Mouse (Mus musculus): ENCODE data around the gene Fcer2a. TPM values are rescaled to one million over a fixed set of nuclear protein-coding genes. Genes with fewer than 3 reads are reported as not detected.

Fcer2a gene
- polyA plus RNA-seq, 1 experiment from 2014 or later: not detected

DNA sequence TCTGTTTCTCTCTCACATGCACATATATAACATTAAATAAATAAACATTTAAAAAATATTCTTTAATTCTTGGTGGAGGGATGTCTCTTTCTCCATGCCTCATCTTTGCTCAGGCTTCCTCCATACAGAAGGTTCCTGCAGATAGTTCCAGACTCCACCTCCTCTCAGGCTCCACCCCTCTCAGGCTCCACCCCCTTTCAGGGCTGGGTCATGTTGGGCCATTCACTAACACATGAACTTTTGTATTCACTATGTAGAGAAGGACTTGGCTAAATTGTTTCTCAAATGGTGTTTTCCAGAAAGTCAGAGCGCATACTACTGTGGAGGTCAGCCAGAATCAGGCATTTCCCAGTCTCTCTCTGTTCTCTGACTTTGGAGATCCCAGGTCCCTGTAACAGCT lies 7.5 kb upstream of the Fcer2a start:
- ATAC-seq (ENCODE audit: insufficient number of reproducible peaks, insufficient read depth, low FRiP score, low TSS enrichment, low read depth): no peak
- Histone ChIP-seq H3K9me3 (no peaks in the 10 kb centered on the region), H3K27me3 (no peaks in the 10 kb centered on the region), H3K4me3 (replicated peaks) (no peak overlapping the region), H3K36me3 (no peaks in the 10 kb centered on the region), H3K27ac (no peak overlapping the region), H3K9ac (replicated peaks) (no peak overlapping the region), H3K4me1 (replicated peaks) (no peaks in the 10 kb centered on the region), H3K4me2 (no peak overlapping the region)
- 100% methylated on average over 1 of the region's 1 CpGs for WGBS

DNA sequence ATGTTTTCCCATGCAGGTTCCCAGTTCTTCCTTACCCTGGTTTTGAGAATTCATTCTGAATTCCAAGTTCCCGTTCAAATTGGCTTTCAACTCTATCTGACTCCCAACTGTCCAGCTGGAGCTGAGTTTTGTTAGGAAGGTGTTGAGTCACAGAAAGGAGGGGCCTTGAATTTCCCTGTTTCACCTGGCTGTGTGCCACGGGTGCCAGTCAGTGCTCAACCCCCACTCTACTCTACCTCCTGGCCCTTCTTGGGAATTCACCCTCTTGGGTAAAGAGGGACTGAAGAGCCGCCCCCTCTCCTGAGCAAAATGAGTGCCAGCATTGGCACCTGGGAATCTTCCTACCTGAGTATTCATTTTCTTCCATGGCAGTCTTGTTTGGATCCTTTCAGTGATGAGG lies 3.2 kb downstream of the Fcer2a start:
- 68% methylated on average over 3 of the region's 3 CpGs for WGBS
- Histone ChIP-seq H3K27me3 (no peaks in the 10 kb centered on the region), H3K4me1 (replicated peaks) (no peaks in the 10 kb centered on the region)

DNA sequence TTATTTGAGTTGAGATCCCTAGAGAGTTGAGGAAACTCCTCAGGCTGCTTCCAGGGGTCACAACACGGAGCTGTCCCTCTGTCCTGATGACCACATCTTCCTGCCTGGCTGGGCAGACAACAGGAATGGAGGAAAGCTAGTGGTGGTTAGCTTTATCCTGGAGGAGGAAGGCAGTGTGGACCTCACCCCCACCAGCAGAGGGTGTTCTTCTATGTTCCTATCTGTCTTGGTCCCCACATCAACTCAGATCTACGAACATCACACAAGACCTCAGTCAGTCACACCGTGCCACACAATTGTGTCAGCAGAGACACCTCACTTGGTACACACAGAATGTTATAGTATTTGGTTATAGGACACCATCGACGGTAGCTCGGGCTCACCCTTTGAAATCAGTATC lies 6.4 kb downstream of the Fcer2a start:
- ATAC-seq (ENCODE audit: insufficient number of reproducible peaks, insufficient read depth, low FRiP score, low TSS enrichment, low read depth): no peak
- H3K4me2 ChIP-seq: no peak overlapping the region
- H3K27ac ChIP-seq: no peak overlapping the region

More for the DNA sequence above, 3.2 kb downstream of the Fcer2a start:
- Histone ChIP-seq H3K4me2 (no peak overlapping the region), H3K9me3 (no peaks in the 10 kb centered on the region), H3K4me3 (replicated peaks) (no peak overlapping the region), H3K36me3 (no peaks in the 10 kb centered on the region), H3K9ac (replicated peaks) (no peak overlapping the region), H3K27ac (no peak overlapping the region)
- no peak for ATAC-seq (ENCODE audit: insufficient number of reproducible peaks, insufficient read depth, low FRiP score, low TSS enrichment, low read depth)

DNA sequence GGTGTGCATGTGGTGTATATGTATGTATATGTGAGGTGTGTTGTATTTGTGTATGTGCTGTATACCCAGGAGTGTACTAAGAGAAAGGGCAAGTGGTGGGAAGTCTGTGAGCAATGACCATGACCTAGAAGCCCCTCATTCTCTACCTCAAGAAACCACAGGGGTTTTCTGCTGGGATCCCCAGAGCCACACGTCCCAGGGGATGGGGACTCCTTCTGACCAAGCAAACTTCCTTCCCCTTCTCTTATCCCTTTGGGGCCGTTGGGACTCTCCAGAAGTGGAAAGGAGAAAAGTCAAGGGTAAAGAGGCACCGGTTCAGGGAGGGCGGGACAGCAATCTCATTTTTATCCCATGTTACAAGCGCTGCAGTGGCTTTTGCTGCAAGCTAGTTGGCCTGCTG lies 8.6 kb downstream of the Fcer2a start:
- Histone ChIP-seq H3K36me3 (peaks cover 19% of the 10 kb centered on the region), H3K9ac (replicated peaks) (no peak overlapping the region), H3K9me3 (no peaks in the 10 kb centered on the region), H3K27me3 (no peaks in the 10 kb centered on the region), H3K4me2 (no peak overlapping the region), H3K4me1 (replicated peaks) (no peaks in the 10 kb centered on the region), H3K27ac (no peak overlapping the region), H3K4me3 (replicated peaks) (no peak overlapping the region)
- ATAC-seq (ENCODE audit: insufficient number of reproducible peaks, insufficient read depth, low FRiP score, low TSS enrichment, low read depth): no peak
- 70% methylated on average over 5 of the region's 5 CpGs for WGBS

More for the DNA sequence above, 6.4 kb downstream of the Fcer2a start:
- Histone ChIP-seq H3K36me3 (no peaks in the 10 kb centered on the region), H3K9ac (replicated peaks) (no peak overlapping the region), H3K9me3 (no peaks in the 10 kb centered on the region), H3K4me1 (replicated peaks) (no peaks in the 10 kb centered on the region), H3K27me3 (no peaks in the 10 kb centered on the region), H3K4me3 (replicated peaks) (no peak overlapping the region)
- 82% methylated on average over 6 of the region's 6 CpGs for WGBS

DNA sequence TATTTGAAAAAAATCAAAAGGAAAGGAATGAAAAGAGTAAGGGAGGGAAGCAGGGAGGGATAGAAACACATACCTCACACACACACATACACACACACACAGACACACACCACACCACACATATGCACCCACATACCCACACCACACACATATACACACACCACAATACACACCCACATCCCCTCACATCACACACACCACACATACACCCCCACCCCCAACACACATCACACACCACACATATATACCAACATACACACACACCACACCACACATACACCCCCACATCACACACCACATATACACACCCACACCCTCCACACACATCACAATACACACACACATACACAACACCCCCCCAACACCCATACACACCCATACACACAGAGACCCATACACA lies 9.4 kb downstream of the Fcer2a start:
- Histone ChIP-seq H3K4me2 (no peak overlapping the region), H3K27ac (no peak overlapping the region), H3K9ac (replicated peaks) (no peak overlapping the region), H3K4me1 (replicated peaks) (no peaks in the 10 kb centered on the region), H3K4me3 (replicated peaks) (no peak overlapping the region), H3K36me3 (peaks cover 28% of the 10 kb centered on the region), H3K27me3 (no peaks in the 10 kb centered on the region), H3K9me3 (no peaks in the 10 kb centered on the region)
- ATAC-seq (ENCODE audit: insufficient number of reproducible peaks, insufficient read depth, low FRiP score, low TSS enrichment, low read depth): peak; percentile 53

DNA sequence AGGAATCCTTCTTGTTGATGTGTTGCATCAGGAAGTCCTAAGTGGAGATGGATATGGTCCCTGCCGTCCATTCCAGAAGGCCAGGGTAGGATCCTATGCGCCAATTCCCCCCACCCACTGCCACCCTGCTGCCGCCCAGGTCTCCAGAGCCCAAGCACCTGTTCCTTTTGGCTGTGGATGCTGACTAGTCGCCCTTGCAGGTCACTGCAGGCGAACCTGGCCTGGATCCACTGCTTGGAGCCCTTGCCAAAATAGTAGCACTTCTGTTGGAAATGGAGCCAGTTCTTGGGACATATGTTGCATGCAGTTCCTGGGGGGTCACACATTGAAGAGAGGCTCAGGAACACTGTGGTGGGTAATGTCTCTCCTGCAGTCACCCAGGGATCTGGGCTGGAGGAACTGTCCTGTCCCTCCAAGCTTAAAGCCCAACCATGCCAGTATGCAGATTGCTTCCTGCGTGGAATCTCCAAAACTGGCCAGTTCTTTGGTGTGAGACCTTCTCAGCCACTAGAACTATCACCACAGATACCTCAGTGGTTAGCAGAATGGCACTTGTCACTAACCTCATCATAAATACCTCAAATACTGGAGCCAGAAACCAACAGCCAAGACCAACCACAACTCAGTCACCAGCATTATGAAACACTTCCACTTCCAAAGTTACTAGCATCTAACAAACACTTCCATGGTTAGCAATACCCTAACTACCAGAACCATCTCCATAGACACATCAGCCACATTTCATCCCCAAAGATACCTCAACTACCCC lies 10.4 kb downstream of the Fcer2a start:
- peaks cover 37% of the 10 kb centered on the region for H3K36me3 ChIP-seq
- H3K9me3 ChIP-seq: no peaks in the 10 kb centered on the region
- ATAC-seq (ENCODE audit: insufficient number of reproducible peaks, insufficient read depth, low FRiP score, low TSS enrichment, low read depth): no peak
- H3K4me1 ChIP-seq (replicated peaks): no peaks in the 10 kb centered on the region
- no peak overlapping the region for H3K27ac ChIP-seq
- H3K9ac ChIP-seq (replicated peaks): no peak overlapping the region
- no peak overlapping the region for H3K4me2 ChIP-seq
- H3K27me3 ChIP-seq: no peaks in the 10 kb centered on the region
- 67% methylated on average over 6 of the region's 6 CpGs for WGBS
- no peak overlapping the region for H3K4me3 ChIP-seq (replicated peaks)

DNA sequence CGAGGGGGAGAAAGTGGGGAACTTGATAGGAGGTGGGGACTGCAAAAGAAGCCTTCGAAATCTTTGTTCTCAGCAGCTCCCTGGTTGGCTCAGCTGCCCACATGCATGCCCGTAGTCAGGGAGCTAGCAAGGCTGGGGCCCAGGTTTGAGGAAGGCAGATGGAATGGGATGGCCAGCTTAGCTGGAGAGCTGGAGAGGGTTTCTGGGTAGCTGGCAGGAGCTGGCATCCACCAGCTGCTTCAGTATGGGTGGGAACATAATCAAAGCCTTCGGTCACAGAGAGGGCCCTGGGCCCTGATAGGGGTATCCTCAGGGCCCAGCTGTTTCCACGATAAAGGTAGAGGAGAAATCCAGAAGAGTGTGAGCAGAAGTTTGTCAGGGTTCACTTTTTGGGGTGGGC lies 11.5 kb downstream of the Fcer2a start:
- H3K4me1 ChIP-seq (replicated peaks): peaks cover 6% of the 10 kb centered on the region; the same call in 1 of the 2 replicates
- H3K9me3 ChIP-seq: no peaks in the 10 kb centered on the region
- H3K27ac ChIP-seq: no peak overlapping the region
- peaks cover 39% of the 10 kb centered on the region for H3K36me3 ChIP-seq
- no peak overlapping the region for H3K4me2 ChIP-seq
- no peak overlapping the region for H3K4me3 ChIP-seq (replicated peaks)
- ATAC-seq (ENCODE audit: insufficient number of reproducible peaks, insufficient read depth, low FRiP score, low TSS enrichment, low read depth): no peak
- 95% methylated on average over 5 of the region's 5 CpGs for WGBS
- no peak overlapping the region for H3K9ac ChIP-seq (replicated peaks)
- H3K27me3 ChIP-seq: no peaks in the 10 kb centered on the region

DNA sequence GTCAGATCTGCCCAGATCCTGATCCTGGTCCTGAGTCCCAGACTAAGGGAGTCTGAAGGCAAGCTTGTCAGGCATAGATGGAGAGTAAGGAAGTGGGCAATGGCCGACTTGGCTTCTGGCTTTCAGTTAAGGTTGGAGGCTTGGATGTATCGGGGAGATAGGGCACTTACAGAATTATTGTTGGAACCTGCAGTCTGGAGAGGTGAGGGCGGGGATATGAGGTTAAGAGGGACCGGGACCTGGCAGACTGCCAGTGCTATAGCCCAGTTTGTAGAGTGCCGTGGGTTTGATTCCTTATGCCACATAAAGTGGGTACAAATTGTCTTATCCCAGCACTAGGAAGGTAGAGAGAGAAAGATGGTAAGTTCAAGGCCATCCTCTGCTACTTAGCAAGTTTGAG lies 14.3 kb downstream of the Fcer2a start:
- WGBS: 93% methylated on average over 5 of the region's 5 CpGs
- Histone ChIP-seq H3K27me3 (no peaks in the 10 kb centered on the region), H3K4me1 (replicated peaks) (peaks cover 16% of the 10 kb centered on the region; the same call in 1 of the 2 replicates), H3K27ac (no peak overlapping the region), H3K4me3 (replicated peaks) (no peak overlapping the region), H3K4me2 (no peak overlapping the region), H3K9ac (replicated peaks) (no peak overlapping the region), H3K36me3 (peaks cover 39% of the 10 kb centered on the region), H3K9me3 (no peaks in the 10 kb centered on the region)
- ATAC-seq (ENCODE audit: insufficient number of reproducible peaks, insufficient read depth, low FRiP score, low TSS enrichment, low read depth): no peak

DNA sequence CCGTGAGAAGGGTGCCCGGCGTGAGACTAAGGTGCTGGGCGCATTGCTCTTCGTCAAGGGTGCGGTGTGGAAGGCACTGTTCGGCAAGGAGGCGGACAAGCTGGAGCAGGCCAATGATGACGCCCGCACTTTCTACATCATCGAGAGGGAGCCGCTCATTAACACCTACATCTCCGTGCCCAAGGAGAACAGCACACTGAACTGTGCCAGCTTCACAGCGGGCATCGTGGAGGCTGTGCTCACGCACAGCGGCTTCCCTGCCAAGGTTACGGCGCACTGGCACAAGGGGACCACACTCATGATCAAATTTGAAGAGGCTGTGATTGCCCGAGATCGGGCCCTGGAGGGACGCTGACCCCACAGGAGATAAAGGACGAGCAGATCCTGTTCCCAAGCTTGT lies 14.7 kb downstream of the Fcer2a start:
- Histone ChIP-seq H3K9me3 (no peaks in the 10 kb centered on the region), H3K36me3 (peaks cover 39% of the 10 kb centered on the region), H3K4me2 (no peak overlapping the region), H3K9ac (replicated peaks) (no peak overlapping the region), H3K4me3 (replicated peaks) (no peak overlapping the region), H3K4me1 (replicated peaks) (peaks cover 16% of the 10 kb centered on the region; the same call in 1 of the 2 replicates), H3K27ac (no peak overlapping the region), H3K27me3 (no peaks in the 10 kb centered on the region)
- WGBS: 95% methylated on average over 23 of the region's 23 CpGs
- ATAC-seq (ENCODE audit: insufficient number of reproducible peaks, insufficient read depth, low FRiP score, low TSS enrichment, low read depth): no peak

DNA sequence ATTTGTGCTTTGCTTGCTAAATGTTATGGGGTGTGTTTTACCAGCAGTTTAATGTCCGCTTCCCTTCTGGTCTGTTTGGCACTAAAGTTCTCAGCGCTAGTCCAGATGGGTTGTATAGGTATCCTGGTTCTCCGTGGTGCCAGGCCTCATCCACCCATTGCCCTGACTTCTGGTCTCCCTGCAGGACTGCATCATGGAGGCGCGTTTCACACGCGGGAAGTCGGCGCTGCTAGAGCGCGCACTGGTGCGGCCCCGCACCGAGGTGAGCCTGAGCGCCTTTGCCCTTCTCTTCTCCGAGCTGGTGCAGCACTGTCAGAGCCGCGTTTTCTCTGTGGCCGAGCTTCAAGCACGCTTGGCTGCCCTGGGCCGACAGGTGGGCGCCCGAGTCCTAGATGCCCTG lies 15.1 kb downstream of the Fcer2a start:
- Histone ChIP-seq H3K27me3 (no peaks in the 10 kb centered on the region), H3K4me3 (replicated peaks) (no peak overlapping the region), H3K4me2 (no peak overlapping the region), H3K4me1 (replicated peaks) (peaks cover 16% of the 10 kb centered on the region; the same call in 1 of the 2 replicates), H3K9me3 (no peaks in the 10 kb centered on the region), H3K9ac (replicated peaks) (no peak overlapping the region), H3K27ac (no peak overlapping the region), H3K36me3 (peaks cover 39% of the 10 kb centered on the region)
- WGBS: 96% methylated on average over 23 of the region's 23 CpGs
- no peak for ATAC-seq (ENCODE audit: insufficient number of reproducible peaks, insufficient read depth, low FRiP score, low TSS enrichment, low read depth)

DNA sequence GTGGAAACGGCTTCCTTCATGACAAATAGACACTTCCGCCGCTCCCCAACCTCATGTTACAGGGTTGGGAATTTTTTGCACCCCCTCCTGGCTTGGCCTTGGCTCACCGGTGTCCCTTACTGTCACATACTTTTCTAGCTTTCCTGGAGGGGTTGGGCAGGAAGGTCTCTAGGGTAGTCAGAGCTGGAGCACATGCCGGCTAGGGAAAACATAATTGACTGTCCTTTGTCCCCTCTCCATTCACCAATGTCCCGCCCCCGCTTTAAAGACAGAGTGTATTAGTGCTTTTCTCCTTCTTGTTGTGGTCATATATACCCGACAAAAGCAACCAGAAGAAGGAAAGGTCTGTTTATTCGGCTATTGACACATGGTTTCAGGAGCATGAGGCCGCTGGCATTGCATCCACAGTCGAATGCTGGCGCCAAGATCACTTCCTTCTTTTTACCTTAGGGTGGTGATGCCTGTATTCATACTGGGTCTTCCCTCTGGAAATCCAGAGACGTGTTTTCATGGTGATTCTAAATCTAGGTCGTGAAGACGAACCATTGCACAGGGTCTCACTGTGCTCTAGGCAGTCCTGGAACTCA lies 16.9 kb downstream of the Fcer2a start:
- peaks cover 21% of the 10 kb centered on the region; the same call in 1 of the 2 replicates for H3K4me1 ChIP-seq (replicated peaks)
- H3K9me3 ChIP-seq: no peaks in the 10 kb centered on the region
- H3K27me3 ChIP-seq: no peaks in the 10 kb centered on the region
- WGBS: 7% methylated on average over 15 of the region's 15 CpGs
- peak overlapping the region; percentile 86 for H3K4me3 ChIP-seq (replicated peaks)
- H3K36me3 ChIP-seq: peaks cover 36% of the 10 kb centered on the region
- no peak for ATAC-seq (ENCODE audit: insufficient number of reproducible peaks, insufficient read depth, low FRiP score, low TSS enrichment, low read depth)
- peak overlapping the region; percentile 95 for H3K9ac ChIP-seq (replicated peaks)
- peak overlapping the region; percentile 82 for H3K4me2 ChIP-seq
- H3K27ac ChIP-seq: peak overlapping the region; percentile 90
